Mouse (Mus musculus) kidney, adult 2 months (tissue): ENCODE data around the gene Sertad3. TPM values are rescaled to one million over a fixed set of nuclear protein-coding genes. Genes with fewer than 3 reads are reported as not detected.

Experiments used
- DNase-seq: peaks from one replicate; pipeline ENCODE4 v3.0.0; 2021
- H3K27ac ChIP-seq: fragments of 200-500 bp; 2 replicates; pipeline ENCODE4 v1.5.1; 2012; ENCODE audit warnings: low read depth, low read length, control low read depth, inconsistent platforms; ENCODE audit not compliant: insufficient read depth
- H3K27me3 ChIP-seq: fragments of 200-500 bp; replicated peaks from 2 replicates; pipeline ENCODE4 v1.6.1; 2012; ENCODE audit warnings: mild to moderate bottlenecking, moderate library complexity, low read length, inconsistent platforms; ENCODE audit not compliant: control insufficient read depth, insufficient read depth
- H3K36me3 ChIP-seq: fragments of 200-500 bp; 2 replicates; pipeline ENCODE4 v1.6.1; 2012; ENCODE audit warnings: mild to moderate bottlenecking, moderate library complexity, low read length, inconsistent platforms; ENCODE audit not compliant: control insufficient read depth, insufficient read depth
- H3K4me1 ChIP-seq: fragments of 200-500 bp; 2 replicates; pipeline ENCODE4 v1.6.1; 2011; ENCODE audit warnings: low read length; ENCODE audit not compliant: control insufficient read depth, insufficient read depth
- H3K4me3 ChIP-seq: fragments of 200-500 bp; 2 replicates; pipeline ENCODE4 v1.5.1; 2011; ENCODE audit warnings: mild to moderate bottlenecking, low read depth, low read length, control low read depth; ENCODE audit not compliant: insufficient read depth
- CTCF ChIP-seq: fragments of 200-500 bp; conservative IDR thresholded peaks from 2 replicates; pipeline ENCODE4 v1.5.1; 2011; ENCODE audit warnings: low read depth, mild to moderate bottlenecking, control low read depth, low read length, moderate library complexity, mixed read lengths; ENCODE audit not compliant: insufficient read depth, insufficient read length
- POLR2A ChIP-seq: fragments of 200-500 bp; IDR thresholded peaks from one replicate; pipeline ENCODE4 v1.6.1; 2011; ENCODE audit warnings: low read depth, low read length, control low read depth
- WGBS: fragments of 180-500 bp; shearing (Covaris S2); methylation state at CpG from one replicate; pipeline ENCODE4 v1.1.7; 2018; 5-methylcytosine and 5-hydroxymethylcytosine counted together
- polyA plus RNA-seq: library from polyadenylated mRNA; depleted of rRNA; stranded (reverse); fragments of >200 nt; gene quantifications from 2 replicates; pipeline ENCODE4 v1.2.3, GENCODE M21; 2012

Sertad3 gene
- polyA plus RNA-seq, 1 experiment = 12.8 TPM

DNA sequence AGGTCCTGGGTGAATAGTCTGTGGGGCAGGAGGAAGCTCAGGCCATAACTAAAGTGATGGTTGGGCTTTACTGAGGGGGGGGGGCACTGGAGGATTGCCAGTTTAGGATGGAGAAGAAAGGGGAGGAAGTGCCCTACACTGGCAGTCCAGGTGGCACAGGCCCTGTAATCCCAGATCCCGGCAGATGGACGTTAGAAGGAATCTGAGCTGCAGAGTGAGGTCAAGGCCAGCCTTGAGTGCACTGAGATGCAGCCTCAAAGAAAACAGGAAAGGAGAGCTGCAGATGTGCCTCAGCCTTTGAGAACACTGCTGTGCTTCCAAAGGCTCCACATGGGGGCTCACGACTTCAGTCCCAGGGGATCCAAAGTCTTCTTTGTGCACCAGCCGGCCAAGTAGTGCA is 5.9 kb upstream of the Sertad3 start:
- 32% methylated on average over 4 of the region's 4 CpGs for WGBS
- TF ChIP-seq POLR2A = no peak
- TF ChIP-seq CTCF = no peak

DNA sequence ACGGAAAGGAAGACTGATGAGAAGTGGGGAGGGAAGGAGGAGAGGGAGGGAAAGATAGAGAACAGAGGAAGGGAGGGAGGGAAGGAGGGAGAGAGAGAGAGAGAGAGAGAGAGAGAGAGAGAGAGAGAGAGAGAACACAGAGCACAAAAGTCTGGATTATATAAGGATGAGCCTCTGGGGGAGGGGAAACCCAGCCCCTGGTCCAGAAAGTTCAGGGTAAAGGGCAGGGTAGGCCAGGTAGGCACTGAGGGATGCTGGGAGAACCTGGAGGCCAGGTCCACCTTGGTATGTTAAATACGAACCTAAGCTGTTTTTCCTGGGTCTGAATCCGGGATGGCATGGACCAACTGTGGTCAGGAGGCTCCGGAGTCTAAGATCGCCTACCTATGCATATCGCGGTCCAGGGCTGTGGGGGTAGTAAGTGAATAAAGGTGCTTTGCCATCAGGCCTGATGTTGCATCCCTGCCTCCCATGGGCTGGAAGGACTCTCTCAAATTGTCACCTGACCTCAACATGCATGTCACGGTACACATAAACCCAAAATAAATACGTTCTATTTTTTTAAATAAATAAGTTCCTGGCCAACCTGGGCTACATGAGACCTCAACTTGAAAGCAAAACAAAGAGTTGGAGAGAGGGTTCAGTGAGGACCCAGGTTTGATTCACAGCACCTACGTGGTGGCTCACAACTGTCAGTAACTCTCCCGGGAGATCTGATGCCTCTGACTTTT is 2.0 kb upstream of the Sertad3 start:
- H3K27me3 ChIP-seq = no peaks in the 10 kb centered on the region
- TF ChIP-seq POLR2A (no peak), CTCF (no peak)
- peak; percentile 60 for DNase-seq
- H3K4me1 ChIP-seq = peaks cover 14% of the 10 kb centered on the region; the same call in 1 of the 2 replicates
- H3K27ac ChIP-seq = no peak overlapping the region
- no peak overlapping the region for H3K4me3 ChIP-seq
- H3K36me3 ChIP-seq = no peaks in the 10 kb centered on the region
- WGBS = 82% methylated on average over 11 of the region's 11 CpGs

More for the DNA sequence above, 5.9 kb upstream of the Sertad3 start:
- Histone ChIP-seq H3K27me3 (no peaks in the 10 kb centered on the region), H3K4me3 (no peak overlapping the region), H3K36me3 (no peaks in the 10 kb centered on the region), H3K27ac (no peak overlapping the region), H3K4me1 (peaks cover 2% of the 10 kb centered on the region; the same call in 1 of the 2 replicates)
- no peak for DNase-seq

DNA sequence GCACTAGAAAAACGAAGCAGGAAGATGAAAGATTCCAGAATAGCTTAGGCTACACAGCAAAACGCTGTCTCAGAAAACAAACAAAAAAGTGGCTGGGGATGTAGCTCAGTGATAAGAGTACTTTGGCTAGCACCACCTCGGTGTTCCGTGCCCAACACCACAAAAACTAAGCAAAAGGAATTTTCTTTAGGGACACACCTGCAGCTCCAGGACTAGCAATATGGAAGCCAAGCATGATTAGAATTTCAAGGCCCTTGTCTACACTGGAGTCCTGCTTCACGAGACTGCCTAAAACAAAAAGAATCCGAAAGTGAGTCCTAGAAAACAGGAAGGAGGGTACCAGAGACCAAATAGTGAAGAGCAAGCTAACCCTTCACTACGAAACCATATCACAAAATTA is 972 bp upstream of the Sertad3 start:
- 30% methylated on average over 7 of the region's 7 CpGs for WGBS
- H3K36me3 ChIP-seq = no peaks in the 10 kb centered on the region
- TF ChIP-seq CTCF (no peak), POLR2A (no peak)
- peaks cover 15% of the 10 kb centered on the region; the same call in 1 of the 2 replicates for H3K4me1 ChIP-seq
- peak overlapping the region; percentile 58 for H3K27ac ChIP-seq
- no peaks in the 10 kb centered on the region for H3K27me3 ChIP-seq
- DNase-seq = no peak
- peak overlapping the region; percentile 44 for H3K4me3 ChIP-seq

DNA sequence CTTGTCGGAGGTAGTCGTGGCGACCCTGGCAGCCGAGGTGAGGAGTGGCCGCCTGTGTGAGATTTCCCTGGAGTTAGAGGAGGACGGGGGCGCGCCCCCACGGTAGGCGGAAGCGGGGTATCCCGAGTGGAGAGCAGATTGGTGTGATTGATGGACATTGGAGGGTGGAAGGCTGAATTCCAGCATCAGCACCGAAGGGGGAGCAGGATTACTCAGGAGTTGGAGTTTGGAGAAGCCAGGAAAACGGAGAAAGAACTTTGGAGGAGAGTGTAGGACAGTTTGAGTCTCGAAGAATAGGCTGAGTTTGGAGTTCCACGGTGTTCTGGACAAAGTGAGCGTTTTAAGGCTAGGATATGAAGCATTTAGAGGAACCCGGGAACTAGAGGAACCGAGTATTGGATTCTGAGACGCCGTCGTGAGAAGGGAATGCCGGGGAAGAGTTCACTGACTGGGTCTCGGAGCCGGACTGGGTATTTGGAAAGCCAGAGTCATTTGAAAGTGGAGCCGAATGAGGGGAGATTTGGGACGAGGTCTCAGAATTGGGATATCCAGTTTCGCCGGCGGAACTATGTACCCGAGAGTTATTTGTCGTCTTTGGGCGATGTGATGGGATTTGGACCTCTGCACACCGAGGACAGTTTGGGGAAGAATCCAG is 394 bp downstream of the Sertad3 start:
- no peak for DNase-seq
- Histone ChIP-seq H3K36me3 (no peaks in the 10 kb centered on the region), H3K27me3 (no peaks in the 10 kb centered on the region), H3K4me3 (peak overlapping the region; percentile 93), H3K4me1 (peaks cover 21% of the 10 kb centered on the region; the same call in 1 of the 2 replicates), H3K27ac (peak overlapping the region; percentile 91)
- under 1% methylated on average over 34 of the region's 34 CpGs for WGBS
- TF ChIP-seq POLR2A (no peak), CTCF (no peak)

DNA sequence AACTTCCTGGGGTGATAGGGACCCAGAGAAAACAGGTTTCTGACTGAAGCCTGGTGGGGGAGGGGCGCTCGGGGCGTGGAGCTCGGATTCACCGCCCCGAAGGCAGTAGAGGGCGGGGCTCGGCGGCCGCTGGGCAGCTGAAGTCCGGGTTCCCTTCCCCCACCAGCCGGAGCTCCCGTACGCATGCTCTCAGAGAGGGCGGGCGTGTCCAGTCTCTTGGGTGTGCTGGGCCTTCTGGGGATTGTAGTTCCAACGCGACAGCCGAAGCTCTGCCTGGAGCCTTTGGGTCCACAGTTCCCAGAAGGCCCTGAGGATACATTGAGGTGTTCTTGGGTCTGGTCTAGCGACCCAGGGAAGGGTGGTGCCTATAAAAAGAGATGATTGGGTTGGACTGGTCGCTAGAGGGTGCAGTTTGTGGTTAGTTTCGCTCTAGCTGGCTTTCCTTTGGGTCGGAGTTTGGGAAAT is 954 bp downstream of the Sertad3 start:
- Histone ChIP-seq H3K36me3 (no peaks in the 10 kb centered on the region), H3K4me3 (peak overlapping the region; percentile 93), H3K27me3 (no peaks in the 10 kb centered on the region), H3K27ac (peak overlapping the region; percentile 91), H3K4me1 (peaks cover 26% of the 10 kb centered on the region; the same call in 1 of the 2 replicates)
- no peak for TF ChIP-seq POLR2A
- TF ChIP-seq CTCF = peak; percentile 73
- DNase-seq = peak; percentile 100
- under 1% methylated on average over 23 of the region's 23 CpGs for WGBS

DNA sequence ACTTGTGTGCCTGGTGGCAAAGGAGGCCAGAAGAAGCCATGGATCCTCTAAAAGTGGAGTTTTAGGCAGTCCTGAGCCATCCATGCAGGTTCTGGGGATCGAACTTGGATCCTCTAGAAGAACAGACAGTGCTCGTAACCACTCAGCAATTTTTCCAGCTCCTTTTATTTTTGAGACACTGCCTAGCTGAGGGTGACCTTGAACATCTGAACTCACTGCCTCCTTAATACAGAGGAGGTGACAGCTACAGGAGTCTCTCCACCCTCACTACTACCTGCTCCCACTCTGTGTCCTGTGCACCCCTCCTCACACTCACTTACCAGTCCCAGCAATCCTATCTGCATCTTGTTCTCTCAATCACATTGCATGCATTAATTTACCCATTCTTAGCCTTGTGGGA is 2.0 kb downstream of the Sertad3 start:
- Histone ChIP-seq H3K36me3 (no peaks in the 10 kb centered on the region), H3K4me1 (peaks cover 26% of the 10 kb centered on the region; the same call in 1 of the 2 replicates), H3K27me3 (no peaks in the 10 kb centered on the region), H3K27ac (peak overlapping the region; percentile 32; the same call in 1 of the 2 replicates), H3K4me3 (no peak overlapping the region)
- TF ChIP-seq CTCF (no peak), POLR2A (no peak)
- DNase-seq = no peak
- WGBS = 83% methylated on average over 2 of the region's 2 CpGs

DNA sequence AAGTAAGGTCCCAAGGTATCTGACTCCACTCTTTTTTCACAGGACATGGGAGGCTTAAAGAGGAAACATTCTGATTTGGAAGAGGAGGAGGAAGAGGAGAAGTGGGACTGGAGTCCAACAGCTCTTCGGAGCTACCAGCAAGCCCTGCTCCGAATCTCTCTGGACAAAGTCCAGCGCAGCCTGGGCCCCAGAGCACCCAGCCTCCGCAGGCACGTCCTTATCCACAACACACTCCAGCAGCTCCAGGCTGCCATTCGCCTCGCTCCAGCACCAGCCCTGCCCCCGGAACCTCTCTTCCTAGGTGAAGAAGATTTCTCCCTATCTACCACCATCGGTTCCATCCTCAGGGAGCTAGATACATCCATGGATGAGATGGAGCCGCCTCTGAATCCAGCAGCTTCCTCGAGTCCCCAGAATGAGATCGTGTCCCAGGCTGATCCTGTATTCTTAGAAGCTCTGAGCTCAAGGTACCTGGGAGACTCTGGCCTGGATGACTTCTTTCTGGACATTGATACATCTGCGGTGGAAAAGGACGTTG is 2.6 kb downstream of the Sertad3 start:
- peak; percentile 81 for DNase-seq
- Histone ChIP-seq H3K27me3 (no peaks in the 10 kb centered on the region), H3K27ac (0 out of 2 replicates have a peak overlapping the region, but pooled peaks have one; percentile 14), H3K4me3 (no peak overlapping the region), H3K4me1 (peaks cover 30% of the 10 kb centered on the region), H3K36me3 (no peaks in the 10 kb centered on the region)
- TF ChIP-seq POLR2A (no peak), CTCF (no peak)
- WGBS = 66% methylated on average over 14 of the region's 14 CpGs
